Mouse (Mus musculus) spleen, adult 2 months (tissue): Measurements from ENCODE around the gene Nif3l1. TPM values are rescaled to one million over a fixed set of nuclear protein-coding genes. Genes with fewer than 3 reads are reported as not detected.

Experiments
- DNase-seq, 2 experiments: peaks; one replicate each; pipeline versions ENCODE4 v3.0.0 to v3.0.0-alpha.2; 2012 to 2021; ENCODE audit warnings: low spot score in 2 of 2, low read depth in 1 of 2
- H3K27ac ChIP-seq: fragments of 200-500 bp; 2 replicates; pipeline ENCODE4 v1.5.1; 2012; ENCODE audit warnings: low read length, inconsistent platforms; ENCODE audit not compliant: insufficient read depth
- H3K27me3 ChIP-seq: fragments of 200-500 bp; 2 replicates; pipeline ENCODE4 v1.6.1; 2012; ENCODE audit warnings: mild to moderate bottlenecking, moderate library complexity, low read length, inconsistent platforms; ENCODE audit not compliant: control insufficient read depth, insufficient read depth
- H3K36me3 ChIP-seq: fragments of 200-500 bp; 2 replicates; pipeline ENCODE4 v1.6.1; 2012; ENCODE audit warnings: mild to moderate bottlenecking, low read length, inconsistent platforms; ENCODE audit not compliant: control insufficient read depth, insufficient read depth
- H3K4me1 ChIP-seq: fragments of 200-500 bp; 2 replicates; pipeline ENCODE4 v1.6.1; 2011; ENCODE audit warnings: inconsistent platforms; ENCODE audit not compliant: control insufficient read depth, insufficient read depth, insufficient read length
- H3K4me3 ChIP-seq: fragments of 200-500 bp; 2 replicates; pipeline ENCODE4 v1.5.1; 2011; ENCODE audit warnings: mild to moderate bottlenecking, inconsistent platforms; ENCODE audit not compliant: insufficient read depth, insufficient read length; ENCODE audit errors: extremely low read depth
- CTCF ChIP-seq: fragments of 200-500 bp; IDR thresholded peaks from 2 replicates; pipeline ENCODE4 v1.5.1; 2011; ENCODE audit warnings: mild to moderate bottlenecking, inconsistent platforms; ENCODE audit not compliant: insufficient read depth, insufficient read length, insufficient replicate concordance; ENCODE audit errors: extremely low read depth
- POLR2A ChIP-seq: fragments of 200-500 bp; IDR thresholded peaks from 2 replicates; pipeline ENCODE4 v1.6.1; 2011; ENCODE audit warnings: low read depth, low read length, inconsistent platforms
- WGBS: fragments of 180-500 bp; shearing (Covaris S2); methylation state at CpG from one replicate; pipeline ENCODE4 v1.1.7; 2018; 5-methylcytosine and 5-hydroxymethylcytosine counted together
- polyA plus RNA-seq: library from polyadenylated mRNA; depleted of rRNA; stranded (reverse); fragments of >200 nt; gene quantifications from 2 replicates; pipeline ENCODE4 v1.2.3, GENCODE M21; 2012

The Nif3l1 gene
- polyA plus RNA-seq, 1 experiment = 7.5 TPM

DNA sequence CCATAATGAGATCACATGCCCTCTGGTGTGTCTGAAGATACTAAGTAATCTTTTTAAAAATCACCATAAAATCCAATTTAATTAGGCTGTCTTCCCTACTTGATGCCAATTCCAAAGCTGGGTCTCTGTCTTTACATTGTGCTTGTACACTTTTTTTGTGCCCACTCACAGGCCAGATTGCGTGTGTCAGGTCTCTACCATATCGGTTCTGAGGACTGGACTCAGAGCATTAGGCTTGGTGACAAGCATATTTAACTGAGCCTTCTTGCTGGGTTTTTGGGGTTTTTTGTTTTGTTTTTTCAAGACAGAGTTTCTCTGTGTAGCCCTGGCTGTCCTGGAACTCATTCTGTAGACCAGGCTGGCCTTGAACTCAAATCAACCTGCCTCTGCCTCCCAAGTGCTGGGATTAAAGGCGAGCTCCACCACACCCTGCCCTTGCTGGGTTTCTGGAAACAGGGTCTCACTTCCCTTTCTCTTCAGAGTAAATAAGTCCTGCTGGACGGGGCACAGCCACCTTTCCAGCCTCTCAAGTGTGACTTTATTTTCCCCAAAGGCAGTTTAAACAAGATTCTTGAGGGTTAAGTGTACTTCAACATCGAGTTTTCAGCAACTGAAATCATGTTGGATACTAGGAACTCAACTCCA is 35.3 kb upstream of the Nif3l1 start:
- peaks cover 45% of the 10 kb centered on the region for H3K36me3 ChIP-seq
- DNase-seq = no peak
- TF ChIP-seq CTCF = no peak
- no peak for TF ChIP-seq POLR2A
- no peaks in the 10 kb centered on the region for H3K27me3 ChIP-seq
- H3K4me3 ChIP-seq = no peak overlapping the region
- WGBS = 76% methylated on average over 5 of the region's 5 CpGs
- H3K27ac ChIP-seq = no peak overlapping the region
- no peaks in the 10 kb centered on the region for H3K4me1 ChIP-seq

DNA sequence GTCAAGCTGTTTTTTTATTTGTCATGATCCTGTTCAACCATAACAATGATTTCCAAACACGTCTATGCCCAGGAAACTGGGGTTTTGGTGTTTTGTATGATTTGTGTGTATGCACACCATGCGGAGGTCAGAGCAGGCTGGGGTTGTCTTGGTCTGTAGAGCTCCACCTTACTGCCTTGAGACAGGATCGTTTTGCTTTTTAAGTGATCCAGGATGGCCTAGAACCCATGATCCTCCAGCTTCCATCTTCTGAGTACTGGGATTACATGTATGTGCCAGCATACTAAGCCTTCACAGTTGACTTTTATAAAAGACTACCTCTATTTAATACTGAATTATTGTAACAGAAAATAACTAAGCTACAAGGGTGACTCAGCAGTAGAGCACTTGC is 34.8 kb upstream of the Nif3l1 start:
- 78% methylated on average over 3 of the region's 3 CpGs for WGBS
- H3K4me3 ChIP-seq = no peak overlapping the region
- no peaks in the 10 kb centered on the region for H3K4me1 ChIP-seq
- H3K27ac ChIP-seq = no peak overlapping the region
- H3K36me3 ChIP-seq = peaks cover 49% of the 10 kb centered on the region
- TF ChIP-seq POLR2A (no peak), CTCF (no peak)
- H3K27me3 ChIP-seq = no peaks in the 10 kb centered on the region
- no peak for DNase-seq

DNA sequence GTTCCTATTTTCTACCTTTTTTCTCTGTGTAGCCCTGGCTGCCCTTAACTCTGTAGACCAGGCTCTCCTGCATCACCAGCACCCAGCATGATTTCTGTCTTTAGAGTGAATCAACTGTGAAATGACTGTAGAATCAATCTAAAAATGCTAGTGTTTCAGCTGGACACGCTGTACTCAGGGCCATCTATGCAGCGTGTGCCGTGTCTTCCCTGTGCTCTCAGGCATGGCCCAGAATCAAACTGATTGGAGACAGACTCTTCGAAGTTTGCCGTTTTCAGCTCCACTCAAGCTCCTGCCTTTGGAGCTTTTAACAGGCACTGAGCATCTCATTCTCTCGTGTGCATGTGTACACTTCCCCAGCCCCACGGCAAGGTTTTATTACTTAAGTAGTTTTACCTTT is 34.2 kb upstream of the Nif3l1 start:
- Histone ChIP-seq H3K4me1 (no peaks in the 10 kb centered on the region), H3K27me3 (no peaks in the 10 kb centered on the region), H3K27ac (no peak overlapping the region), H3K4me3 (no peak overlapping the region), H3K36me3 (peaks cover 51% of the 10 kb centered on the region)
- 90% methylated on average over 7 of the region's 7 CpGs for WGBS
- TF ChIP-seq CTCF = no peak
- no peak for DNase-seq

DNA sequence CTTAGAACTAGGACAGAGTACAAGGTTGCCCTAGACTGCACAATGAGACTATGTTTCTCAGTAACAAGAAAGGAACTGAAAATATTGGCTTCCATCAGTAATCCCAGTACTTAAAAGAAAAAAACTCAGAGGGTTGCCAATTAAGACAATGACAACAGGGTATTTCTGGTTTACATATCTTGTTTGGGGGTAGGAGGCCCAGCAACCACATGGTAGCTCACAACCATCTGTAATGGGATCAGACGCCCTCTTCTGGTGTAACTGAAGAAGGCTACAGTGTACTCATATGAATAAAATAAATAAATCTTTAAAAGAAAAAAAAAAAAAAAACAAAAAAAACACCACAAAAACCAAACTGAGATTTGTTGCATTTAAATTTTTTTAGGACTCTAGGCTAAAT is 29.5 kb upstream of the Nif3l1 start:
- DNase-seq = no peak
- H3K27ac ChIP-seq = no peak overlapping the region
- H3K4me3 ChIP-seq = no peak overlapping the region
- no peaks in the 10 kb centered on the region for H3K4me1 ChIP-seq
- no peak for TF ChIP-seq POLR2A
- TF ChIP-seq CTCF = no peak
- H3K27me3 ChIP-seq = no peaks in the 10 kb centered on the region; the same call in 1 of the 2 replicates
- peaks cover 79% of the 10 kb centered on the region for H3K36me3 ChIP-seq
- 26% methylated on average over 1 of the region's 1 CpGs for whole genome bisulfite sequencing

DNA sequence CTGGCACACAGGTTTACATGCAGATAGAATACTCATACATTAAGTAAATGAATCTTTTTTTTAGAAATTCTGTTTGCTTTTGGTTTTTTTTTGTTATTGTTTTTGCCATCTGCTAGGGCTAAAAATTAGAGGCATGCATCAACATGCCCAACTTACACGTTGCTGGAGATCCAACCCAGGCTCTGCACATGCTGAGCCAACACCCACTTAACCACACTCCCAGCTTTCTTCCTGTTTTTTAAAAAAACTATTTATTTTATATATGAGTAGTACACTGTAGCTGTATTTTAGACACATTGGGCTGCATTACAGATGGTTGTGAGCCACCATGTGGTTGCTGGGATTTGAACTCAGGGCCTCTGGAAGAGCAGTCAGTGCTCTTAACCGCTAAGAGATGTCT is 28.9 kb upstream of the Nif3l1 start:
- H3K27ac ChIP-seq = no peak overlapping the region
- H3K4me3 ChIP-seq = no peak overlapping the region
- no peak for DNase-seq
- H3K4me1 ChIP-seq = no peaks in the 10 kb centered on the region
- peaks cover 75% of the 10 kb centered on the region for H3K36me3 ChIP-seq
- TF ChIP-seq POLR2A = no peak
- TF ChIP-seq CTCF = no peak
- WGBS = 57% methylated on average over 2 of the region's 2 CpGs
- no peaks in the 10 kb centered on the region; the same call in 1 of the 2 replicates for H3K27me3 ChIP-seq

DNA sequence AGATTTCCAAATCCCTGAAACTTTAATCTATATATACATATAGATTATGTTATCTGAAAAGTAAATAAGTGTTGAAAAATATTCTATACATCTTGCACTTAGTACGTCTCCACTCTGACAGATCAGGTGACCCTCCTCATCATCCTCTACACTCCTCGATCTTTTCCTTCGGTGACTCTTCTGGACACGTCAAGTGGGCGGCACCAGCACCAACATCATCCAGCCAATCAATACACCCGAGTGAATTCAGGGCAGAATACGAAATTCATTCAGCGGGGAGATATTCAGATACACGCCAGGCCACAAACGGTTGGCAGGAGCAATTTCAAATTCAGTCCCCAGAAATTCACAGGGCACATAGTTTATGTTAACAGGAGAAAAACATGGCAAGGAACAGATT is 24.9 kb upstream of the Nif3l1 start:
- peaks cover 5% of the 10 kb centered on the region for H3K4me1 ChIP-seq
- H3K4me3 ChIP-seq = no peak overlapping the region
- no peak overlapping the region for H3K27ac ChIP-seq
- 80% methylated on average over 10 of the region's 10 CpGs for WGBS
- no peaks in the 10 kb centered on the region; the same call in 1 of the 2 replicates for H3K27me3 ChIP-seq
- TF ChIP-seq CTCF = no peak
- TF ChIP-seq POLR2A = no peak
- peaks cover 54% of the 10 kb centered on the region for H3K36me3 ChIP-seq
- no peak for DNase-seq

DNA sequence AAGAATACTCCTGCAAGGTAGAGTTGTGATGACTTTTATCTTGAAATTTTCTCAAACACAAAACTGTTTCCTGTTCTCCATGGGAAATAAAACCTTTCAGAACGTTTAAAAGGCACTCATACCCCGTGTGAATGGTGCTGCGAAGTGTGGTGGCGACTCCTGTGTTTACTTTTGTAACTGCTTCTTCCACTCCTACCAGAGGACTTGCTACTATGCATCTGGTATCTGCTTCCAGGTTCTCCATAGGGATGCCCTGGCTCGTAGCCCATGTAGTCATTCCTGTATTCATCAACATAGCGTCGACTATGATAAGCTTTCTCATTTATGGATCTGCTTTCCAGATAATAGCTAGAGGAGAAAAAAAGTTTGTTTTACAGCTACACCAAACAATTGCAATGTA is 24.0 kb upstream of the Nif3l1 start:
- H3K36me3 ChIP-seq = peaks cover 48% of the 10 kb centered on the region
- 52% methylated on average over 7 of the region's 7 CpGs for WGBS
- H3K4me3 ChIP-seq = no peak overlapping the region
- no peak for DNase-seq
- peaks cover 5% of the 10 kb centered on the region for H3K4me1 ChIP-seq
- no peaks in the 10 kb centered on the region; the same call in 1 of the 2 replicates for H3K27me3 ChIP-seq
- no peak overlapping the region for H3K27ac ChIP-seq
- TF ChIP-seq CTCF = no peak
